In the genomic region with DNA sequence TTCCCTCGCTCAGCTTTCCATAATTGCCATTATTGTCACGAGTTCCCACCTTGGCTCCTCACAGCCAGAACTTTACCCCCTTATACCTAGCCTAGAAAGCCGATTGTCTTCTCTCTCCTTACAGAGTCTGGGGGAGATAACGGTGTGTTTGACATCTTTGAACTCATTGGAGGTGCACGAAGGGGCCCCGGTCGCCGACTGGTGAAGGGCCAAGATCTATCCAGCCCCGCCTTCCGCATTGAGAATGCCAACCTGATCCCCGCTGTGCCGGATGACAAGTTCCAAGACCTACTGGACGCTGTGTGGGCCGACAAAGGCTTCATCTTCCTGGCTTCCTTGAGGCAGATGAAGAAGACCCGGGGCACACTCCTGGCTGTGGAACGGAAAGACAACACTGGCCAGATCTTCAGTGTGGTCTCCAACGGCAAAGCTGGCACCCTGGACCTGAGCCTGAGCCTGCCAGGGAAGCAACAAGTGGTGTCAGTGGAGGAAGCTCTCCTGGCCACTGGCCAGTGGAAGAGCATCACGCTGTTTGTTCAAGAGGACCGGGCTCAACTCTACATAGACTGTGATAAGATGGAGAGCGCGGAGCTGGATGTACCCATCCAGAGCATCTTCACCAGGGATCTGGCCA, we compare ENCODE assay signal across 8 mouse cellular contexts. TPM values are rescaled to one million over a fixed set of nuclear protein-coding genes. Genes with fewer than 3 reads are reported as not detected.
DNase-seq lines count a peak whose midpoint lies in the region; ATAC-seq and TF ChIP-seq lines count a peak whose summit lies in the region.

No protein-coding gene starts in this region.

- DNase-seq in heart, adult 2 months: peak; percentile 9 to 27
- DNase-seq in heart, adult 8-10 months (ENCODE audit: low spot score): no peak
- DNase-seq in heart, postnatal 0 days (ENCODE audit: low spot score): no peak
- DNase-seq in limb, embryonic 14.5 days (ENCODE audit: low spot score): no peak
- no peak for DNase-seq in left cerebral cortex, adult 11 months (ENCODE audit: low spot score)
- DNase-seq in frontal cortex, adult 2 months (ENCODE audit: extremely low spot score in 1 of 2, low spot score in 1 of 2): no peak
- no peak for DNase-seq in thymus, adult 2 months

- TF ChIP-seq POLR2A in heart, adult 2 months (IDR thresholded peaks at IDR 0.05; ENCODE audit: insufficient read depth, low read depth, low read length): no peak
- no peak for TF ChIP-seq POLR2A in limb, embryonic 14.5 days (IDR thresholded peaks at IDR 0.05; ENCODE audit: borderline replicate concordance, extremely low read depth, insufficient read depth, insufficient read length)
- TF ChIP-seq POLR2A in thymus, adult 2 months (IDR thresholded peaks at IDR 0.05; ENCODE audit: control insufficient read depth, extremely low read depth, insufficient read depth, low read length, poor library complexity): no peak

- ATAC-seq in heart, postnatal 0 days (ENCODE audit: insufficient read depth, low read depth): no peak
- no peak for ATAC-seq in limb, embryonic 14.5 days (ENCODE audit: low FRiP score, low read depth)
- no peak for ATAC-seq in neural tube, embryonic 15.5 days (ENCODE audit: low FRiP score)

- H3K4me2 ChIP-seq in heart, postnatal 0 days (ENCODE audit: low read depth, low read length): peak overlapping the region; percentile 93
- peak overlapping the region; percentile 91 for H3K4me2 ChIP-seq in limb, embryonic 14.5 days (replicated peaks; ENCODE audit: low read depth, low read length, severe bottlenecking)
- peak overlapping the region; percentile 97 for H3K4me2 ChIP-seq in neural tube, embryonic 15.5 days

- no peak overlapping the region for H3K4me3 ChIP-seq in heart, adult 2 months
- H3K4me3 ChIP-seq in heart, postnatal 0 days (ENCODE audit: low read depth, low read length): peak overlapping the region; percentile 62
- H3K4me3 ChIP-seq in limb, embryonic 14.5 days (replicated peaks; ENCODE audit: low read length): peak overlapping the region; percentile 69
- peak overlapping the region; percentile 43 for H3K4me3 ChIP-seq in neural tube, embryonic 15.5 days (replicated peaks)
- no peak overlapping the region for H3K4me3 ChIP-seq in thymus, adult 2 months (ENCODE audit: control insufficient read depth, insufficient read depth, low read length)

- H3K4me1 ChIP-seq in heart, adult 2 months (ENCODE audit: control insufficient read depth, insufficient read depth, low read length): peaks cover 2% of the 10 kb centered on the region; the same call in 1 of the 2 replicates
- peaks cover 5% of the 10 kb centered on the region for H3K4me1 ChIP-seq in heart, postnatal 0 days (ENCODE audit: control insufficient read depth, insufficient read depth)
- peaks cover 20% of the 10 kb centered on the region for H3K4me1 ChIP-seq in limb, embryonic 14.5 days (ENCODE audit: control insufficient read depth, insufficient read depth, low read length)
- H3K4me1 ChIP-seq in neural tube, embryonic 15.5 days: peaks cover 46% of the 10 kb centered on the region
- H3K4me1 ChIP-seq in thymus, adult 2 months (replicated peaks; ENCODE audit: control insufficient read depth, insufficient read depth, low read length): peaks cover 2% of the 10 kb centered on the region; the same call in 1 of the 2 replicates

- H3K9ac ChIP-seq in heart, adult 2 months (ENCODE audit: low read depth, low read length): no peak overlapping the region
- peak overlapping the region; percentile 2; the same call in 1 of the 2 replicates for H3K9ac ChIP-seq in heart, postnatal 0 days (replicated peaks; ENCODE audit: low read depth, low read length)
- H3K9ac ChIP-seq in limb, embryonic 14.5 days (ENCODE audit: low read depth, low read length, severe bottlenecking): peak overlapping the region; percentile 63
- H3K9ac ChIP-seq in neural tube, embryonic 15.5 days (replicated peaks): no peak overlapping the region

- TF ChIP-seq EP300 in heart, adult 2 months (IDR thresholded peaks at IDR 0.05; ENCODE audit: insufficient read depth, low read depth, low read length): no peak
- TF ChIP-seq EP300 in heart, postnatal 0 days (IDR thresholded peaks at IDR 0.05; ENCODE audit: low read depth): no peak

- H3K27ac ChIP-seq in heart, adult 2 months: no peak overlapping the region
- no peak overlapping the region for H3K27ac ChIP-seq in heart, postnatal 0 days (ENCODE audit: low read depth)
- no peak overlapping the region for H3K27ac ChIP-seq in limb, embryonic 14.5 days (replicated peaks; ENCODE audit: low read depth, low read length)
- H3K27ac ChIP-seq in neural tube, embryonic 15.5 days (replicated peaks): no peak overlapping the region
- H3K27ac ChIP-seq in thymus, adult 2 months (ENCODE audit: control insufficient read depth, insufficient read depth, low read length): no peak overlapping the region

- no peak for TF ChIP-seq CTCF in heart, adult 2 months (IDR thresholded peaks at IDR 0.05)
- no peak for TF ChIP-seq CTCF in heart, postnatal 0 days (IDR thresholded peaks at IDR 0.05; ENCODE audit: low read depth)
- TF ChIP-seq CTCF in thymus, adult 2 months (IDR thresholded peaks at IDR 0.05; ENCODE audit: borderline replicate concordance, control insufficient read depth, extremely low read depth, insufficient read depth, low read length, poor library complexity): no peak

- intact Hi-C loops in heart, adult 2 months (cut with DNase I): loop anchor here (5.0 kb wide), 2 partner anchors 276 to 491 kb away; no protein-coding TSS in a partner anchor

- H3K9me3 ChIP-seq in heart, postnatal 0 days (replicated peaks; ENCODE audit: control insufficient read depth, low read length): no peaks in the 10 kb centered on the region
- no peaks in the 10 kb centered on the region for H3K9me3 ChIP-seq in limb, embryonic 14.5 days (ENCODE audit: control insufficient read depth, low read length)
- H3K9me3 ChIP-seq in neural tube, embryonic 15.5 days (replicated peaks): no peaks in the 10 kb centered on the region

- H3K79me2 ChIP-seq in heart, adult 2 months (replicated peaks; ENCODE audit: control insufficient read depth, insufficient read depth, low read length): no peaks in the 10 kb centered on the region

- 0 out of 2 replicates have a peak, but pooled peaks cover 1% of the 10 kb centered on the region for H3K27me3 ChIP-seq in heart, adult 2 months (ENCODE audit: control insufficient read depth, insufficient read depth, low read length)
- H3K27me3 ChIP-seq in heart, postnatal 0 days (ENCODE audit: control insufficient read depth, insufficient read depth, low read length): 0 out of 2 replicates have a peak, but pooled peaks cover 14% of the 10 kb centered on the region
- no peaks in the 10 kb centered on the region for H3K27me3 ChIP-seq in limb, embryonic 14.5 days (ENCODE audit: control insufficient read depth, insufficient read depth, low read length)
- H3K27me3 ChIP-seq in neural tube, embryonic 15.5 days (replicated peaks): peaks cover 10% of the 10 kb centered on the region
- no peaks in the 10 kb centered on the region; the same call in 1 of the 2 replicates for H3K27me3 ChIP-seq in thymus, adult 2 months (ENCODE audit: control insufficient read depth, insufficient read depth, low read length)

- no peaks in the 10 kb centered on the region for H3K36me3 ChIP-seq in heart, adult 2 months (ENCODE audit: control insufficient read depth, insufficient read depth, low read length)
- peaks cover 5% of the 10 kb centered on the region for H3K36me3 ChIP-seq in heart, postnatal 0 days (replicated peaks; ENCODE audit: control insufficient read depth, insufficient read depth, low read length)
- H3K36me3 ChIP-seq in limb, embryonic 14.5 days (ENCODE audit: control insufficient read depth, insufficient read depth, low read length): peaks cover 43% of the 10 kb centered on the region
- H3K36me3 ChIP-seq in neural tube, embryonic 15.5 days: no peaks in the 10 kb centered on the region
- no peaks in the 10 kb centered on the region for H3K36me3 ChIP-seq in thymus, adult 2 months (ENCODE audit: control insufficient read depth, insufficient read depth, low read length)

- WGBS in heart, adult 2 months: 31% methylated on average over 21 of the region's 21 CpGs
- 41% methylated on average over 21 of the region's 21 CpGs for WGBS in heart, postnatal 0 days
- WGBS in limb, embryonic 14.5 days: 63% methylated on average over 21 of the region's 21 CpGs
- 69% methylated on average over 21 of the region's 21 CpGs for WGBS in neural tube, embryonic 15.5 days
- WGBS in thymus, adult 2 months: 83% methylated on average over 21 of the region's 21 CpGs

RNA-seq across cellular contexts. Expression of a gene that starts 1.3 kb away (rescaled TPM):
- 10 to 100 TPM; 10.0 to 24.4 TPM for total RNA-seq in heart, adult 2 months (2021)
- 6.3 and 6.7 TPM in 2 replicates for polyA plus RNA-seq in heart, adult 2 months (2012; rRNA removed)
- total RNA-seq in heart, adult 8-10 months (2022): 10 to 100 TPM in 2 of 4 experiments, 1 to 10 TPM in 2; 8.2 to 44.4 (median 9.2) TPM
- total RNA-seq in heart, postnatal 0 days (2014; rRNA removed; ENCODE audit: low replicate concordance): 62.6 and 68.1 TPM in 2 replicates
- 8.0 and 9.5 TPM in 2 replicates for polyA plus RNA-seq in heart, postnatal 0 days (2015; fragmentation: Nextera tagmentation; extraction: Ambion mirVana)
- 86.2 and 103 TPM in 2 replicates for polyA plus RNA-seq in limb, embryonic 14.5 days (2012; rRNA removed)
- polyA plus RNA-seq in limb, embryonic 14.5 days (2014; fragmentation: Nextera tagmentation; extraction: Ambion mirVana): 99.4 and 108 TPM in 2 replicates
- polyA plus RNA-seq in neural tube, embryonic 15.5 days (2015; fragmentation: Nextera tagmentation; extraction: Ambion mirVana): 8.6 and 10.6 TPM in 2 replicates
- polyA plus RNA-seq in frontal cortex, adult 2 months (2012; rRNA removed): 0.71 and 1.1 TPM in 2 replicates
- polyA plus RNA-seq in thymus, adult 2 months (2012; rRNA removed): 1.2 and 1.8 TPM in 2 replicates

Comparison
In these comparisons a context has a peak if more than half of its experiments do, and no peak if none do; other contexts are left out.
1. DNase-seq: peak in heart, adult 2 months (2 of 2); none in heart, adult 8-10 months (single experiment), heart, postnatal 0 days (single experiment), limb, embryonic 14.5 days (single experiment), left cerebral cortex, adult 11 months (single experiment), frontal cortex, adult 2 months (0 of 2) and thymus, adult 2 months (single experiment).
2. H3K4me3 ChIP-seq: peak in heart, postnatal 0 days (single experiment), limb, embryonic 14.5 days (single experiment) and neural tube, embryonic 15.5 days (single experiment); none in heart, adult 2 months (single experiment) and thymus, adult 2 months (single experiment).
3. H3K9ac ChIP-seq: peak in heart, postnatal 0 days (single experiment) and limb, embryonic 14.5 days (single experiment); none in heart, adult 2 months (single experiment) and neural tube, embryonic 15.5 days (single experiment).
4. Peak in every context shown above with its lines, with median percentiles within 50 percentile points of each other: H3K4me2 ChIP-seq.